Mouse (Mus musculus) thymus, adult 18-20 months (tissue): ENCODE data around the gene Mthfd1l.

ENCODE experiments used
- DNase-seq, 2 experiments: peaks; one replicate each; pipeline ENCODE4 v3.0.0; 2022; ENCODE audit warnings: mixed read lengths in 2 of 2

The Mthfd1l gene

GRCm38 (mm10) chr10:3972981-3973588, at the start of gene Mthfd1l:
Gene Mthfd1l, plus strand, starts transcription at chr10:3973118.
- DNase-seq: peak; percentile 75 to 86

GRCm38 (mm10) chr10:3928008-3928545, 44.8 kb upstream of the Mthfd1l start:
- DNase-seq: no peak

GRCm38 (mm10) chr10:3931831-3932230, 41.1 kb upstream of the Mthfd1l start:
- DNase-seq: no peak

GRCm38 (mm10) chr10:3933311-3933940, 39.5 kb upstream of the Mthfd1l start:
- no peak for DNase-seq

GRCm38 (mm10) chr10:3936864-3937263, 36.1 kb upstream of the Mthfd1l start:
- DNase-seq: no peak

GRCm38 (mm10) chr10:3939895-3940595, 32.9 kb upstream of the Mthfd1l start:
- no peak for DNase-seq

GRCm38 (mm10) chr10:3940596-3940975, 32.3 kb upstream of the Mthfd1l start:
- DNase-seq: no peak

- DNase-seq: no peak
Measured at GRCm38 (mm10) chr10:3941054-3941757, 31.7 kb upstream of the Mthfd1l start.

GRCm38 (mm10) chr10:3942289-3942688, 30.6 kb upstream of the Mthfd1l start:
- DNase-seq: no peak

- DNase-seq: no peak
Measured at GRCm38 (mm10) chr10:3943492-3944395, 29.2 kb upstream of the Mthfd1l start.

- no peak for DNase-seq
Measured at GRCm38 (mm10) chr10:3946871-3947270, 26.0 kb upstream of the Mthfd1l start.

- DNase-seq: no peak
Measured at GRCm38 (mm10) chr10:3947346-3947745, 25.6 kb upstream of the Mthfd1l start.

- no peak for DNase-seq
Measured at GRCm38 (mm10) chr10:3949306-3949705, 23.6 kb upstream of the Mthfd1l start.

GRCm38 (mm10) chr10:3956471-3956870, 16.4 kb upstream of the Mthfd1l start:
- DNase-seq: no peak

GRCm38 (mm10) chr10:3958591-3958990, 14.3 kb upstream of the Mthfd1l start:
- DNase-seq: no peak

GRCm38 (mm10) chr10:3969026-3969425, 3.9 kb upstream of the Mthfd1l start:
- DNase-seq: no peak

GRCm38 (mm10) chr10:3972237-3972636, 681 bp upstream of the Mthfd1l start:
- no peak for DNase-seq

GRCm38 (mm10) chr10:3973589-3974070, 712 bp downstream of the Mthfd1l start:
- DNase-seq: peak; percentile 76 to 83

GRCm38 (mm10) chr10:3974380-3974779, 1.5 kb downstream of the Mthfd1l start:
- DNase-seq: no peak

- DNase-seq: no peak
Measured at GRCm38 (mm10) chr10:3975898-3976622, 3.1 kb downstream of the Mthfd1l start.

- DNase-seq: no peak
Measured at GRCm38 (mm10) chr10:3976623-3977010, 3.7 kb downstream of the Mthfd1l start.
